Mouse (Mus musculus) CH12.LX (cell line): ENCODE results near the gene Pwwp2b.

ENCODE experiments used
- CTCF ChIP-seq, 2 experiments: IDR thresholded peaks in 1 of 2; conservative IDR thresholded peaks in 1 of 2; 2 replicates each; pipeline ENCODE4 v1.5.1; 2011 to 2012; ENCODE audit warnings: low read depth in 2 of 2, low read length in 2 of 2, improper control_type of control experiment in 1 of 2, inconsistent platforms in 1 of 2, mild to moderate bottlenecking in 1 of 2, moderate library complexity in 1 of 2
- MEF2A ChIP-seq: IDR thresholded peaks from 2 replicates; pipeline ENCODE4 v1.6.1; 2014; ENCODE audit warnings: low read depth, mild to moderate bottlenecking, inconsistent platforms, low read length, improper control_type of control experiment, borderline replicate concordance
- POLR2A ChIP-seq: IDR thresholded peaks from 2 replicates; pipeline ENCODE4 v1.6.1; 2011; ENCODE audit warnings: low read depth, mild to moderate bottlenecking, improper control_type of control experiment, low read length

DNA sequence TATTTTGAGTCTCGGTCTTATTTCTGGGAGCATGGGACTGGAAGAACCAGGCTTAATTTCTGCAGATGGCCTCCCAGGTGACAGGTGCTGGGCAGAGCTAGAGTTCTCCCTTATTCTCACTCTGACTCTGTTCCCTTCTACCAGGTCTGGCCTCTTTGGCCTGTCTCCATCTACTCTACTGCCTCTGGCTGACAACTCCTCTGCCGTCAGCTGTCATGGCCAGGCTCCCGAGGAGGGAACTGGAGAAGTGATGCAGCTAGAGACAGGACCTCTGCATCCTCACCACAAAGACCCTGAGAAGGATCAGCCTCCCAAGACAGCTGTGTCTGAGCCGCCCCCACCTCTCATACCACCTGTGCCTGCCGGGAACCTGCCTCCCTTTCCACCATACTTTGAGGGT lies 6.3 kb downstream of the Pwwp2b start:
- TF ChIP-seq POLR2A: no peak
- no peak for TF ChIP-seq CTCF (conservative IDR thresholded peaks at IDR 0.05 in 1 of 2, IDR thresholded peaks at IDR 0.05 in 1 of 2; ENCODE audit: low read depth in 2 of 2, low read length in 2 of 2)
- TF ChIP-seq MEF2A: no peak
